Mouse (Mus musculus) CH12F3 (cell line): ENCODE measurements at regions not wholly inside any gene's neighbourhood (a gene's known extent, or its start where the extent isn't known, plus 50 kb on each side); places are given as distances from the start of the nearest gene placed in this dataset.

Source experiments
- in situ Hi-C: fragments of 300-500 bp; cut with MboI; formaldehyde crosslinking; loops from 2 replicates; pipeline ENCODE4 v1.14.3; 2020; ENCODE audit warnings: low sequenced_read_pairs

DNA sequence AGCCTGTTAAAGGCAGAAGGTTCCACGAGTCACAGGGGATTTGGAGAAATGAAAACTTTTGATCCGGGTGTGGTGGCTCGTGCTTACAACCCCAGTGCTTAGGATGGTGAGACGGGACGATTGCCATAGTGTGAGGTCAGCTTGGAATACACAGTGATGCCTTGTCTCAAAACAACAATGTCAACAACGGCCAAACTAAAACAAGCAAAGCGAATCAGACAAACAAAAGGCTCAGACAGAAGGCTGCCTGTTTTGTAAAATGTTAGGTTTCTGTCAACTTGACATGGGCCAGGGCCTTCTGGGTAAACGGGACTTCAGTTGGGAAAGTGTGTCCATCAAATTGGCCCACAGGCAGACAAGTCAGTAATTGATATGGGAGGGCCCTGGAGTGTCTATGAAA, 201.6 kb downstream of the Etnk1 start:
- in situ Hi-C loops = no loop called here

DNA sequence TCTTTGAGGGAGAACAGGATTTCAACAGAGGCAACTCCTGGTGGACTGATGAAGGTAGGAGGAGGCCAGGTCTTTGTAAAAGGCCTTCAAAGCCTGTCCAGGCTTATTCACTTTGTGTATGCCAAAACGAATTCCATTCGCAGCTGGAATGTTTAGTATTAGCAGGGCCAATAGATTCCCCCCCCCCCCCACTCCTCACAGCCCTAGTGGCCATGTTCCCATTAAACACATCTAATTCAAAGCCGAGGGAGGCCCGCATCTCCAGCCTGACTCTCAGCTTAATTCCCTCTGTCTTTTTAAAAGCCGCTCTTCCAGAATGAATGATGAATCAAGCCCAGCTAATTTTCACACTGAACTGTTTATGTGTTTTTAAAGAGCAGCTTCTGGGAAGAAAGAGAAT, 205.5 kb downstream of the Etnk1 start:
- in situ Hi-C loops = no loop called here

DNA sequence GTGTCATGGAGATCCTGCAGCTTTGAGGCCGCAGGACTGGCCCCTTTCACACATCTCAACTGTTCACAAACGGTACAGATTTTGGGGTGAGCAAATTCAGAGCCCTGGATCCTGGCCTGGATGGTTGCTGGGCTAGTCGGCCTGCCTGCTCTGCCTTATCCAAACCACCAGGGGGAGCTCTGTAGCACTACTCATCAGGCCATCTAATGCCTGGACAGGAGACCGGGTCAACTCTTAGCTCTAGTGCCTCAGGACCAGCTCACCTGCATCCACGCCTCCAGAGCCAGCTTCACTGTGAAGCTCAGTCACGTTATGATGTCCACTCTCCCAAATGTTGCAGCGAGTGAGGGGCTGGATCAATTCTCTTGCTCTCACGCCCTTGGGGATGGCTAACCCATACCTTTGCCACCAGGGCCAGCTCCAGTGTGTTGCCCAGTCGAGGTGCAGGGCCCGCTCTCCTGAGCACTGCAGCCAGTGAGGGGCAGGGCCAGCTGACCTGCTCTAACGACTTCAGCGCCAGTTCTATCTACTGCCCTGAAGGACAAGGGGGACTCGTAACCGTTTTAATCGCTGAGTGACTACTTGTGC, 206.8 kb downstream of the Etnk1 start:
- in situ Hi-C loops = no loop called here

DNA sequence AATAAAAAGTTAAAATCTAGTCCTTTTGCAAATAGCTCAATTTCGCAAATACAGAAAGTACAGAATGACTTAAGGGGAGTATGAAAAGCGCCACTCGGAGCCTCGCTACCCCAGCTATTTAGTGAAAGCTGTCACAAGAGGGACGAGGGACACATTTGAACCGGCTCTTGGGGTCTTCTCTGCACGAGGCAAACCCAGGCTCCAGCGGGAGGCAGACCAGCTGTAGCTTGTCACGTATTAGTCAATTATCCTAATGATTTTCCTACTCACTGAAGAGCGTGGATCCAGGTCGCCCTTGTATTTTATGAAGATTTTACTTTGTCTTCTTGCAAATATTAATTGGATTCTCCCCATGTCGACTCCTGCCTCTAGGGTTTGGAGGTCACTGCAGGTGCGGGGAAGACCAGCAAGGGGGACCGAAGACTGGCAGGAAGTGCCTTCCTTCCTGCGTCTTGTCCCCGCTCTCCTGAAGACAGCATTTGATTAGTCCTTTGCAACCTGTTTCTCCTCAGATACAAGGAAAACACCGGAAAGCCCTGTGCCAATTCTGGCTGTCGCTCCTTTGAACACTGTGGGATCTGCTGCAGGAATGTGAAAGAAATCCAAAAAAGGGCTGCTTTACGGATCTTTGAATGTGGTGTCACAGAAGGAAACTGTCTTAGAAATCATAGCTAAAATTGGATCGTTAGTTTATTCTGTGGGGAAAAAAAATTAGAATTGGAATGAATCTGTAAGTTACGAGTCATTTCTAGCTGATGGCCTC, 209.1 kb downstream of the Etnk1 start:
- in situ Hi-C loops = no loop called here

DNA sequence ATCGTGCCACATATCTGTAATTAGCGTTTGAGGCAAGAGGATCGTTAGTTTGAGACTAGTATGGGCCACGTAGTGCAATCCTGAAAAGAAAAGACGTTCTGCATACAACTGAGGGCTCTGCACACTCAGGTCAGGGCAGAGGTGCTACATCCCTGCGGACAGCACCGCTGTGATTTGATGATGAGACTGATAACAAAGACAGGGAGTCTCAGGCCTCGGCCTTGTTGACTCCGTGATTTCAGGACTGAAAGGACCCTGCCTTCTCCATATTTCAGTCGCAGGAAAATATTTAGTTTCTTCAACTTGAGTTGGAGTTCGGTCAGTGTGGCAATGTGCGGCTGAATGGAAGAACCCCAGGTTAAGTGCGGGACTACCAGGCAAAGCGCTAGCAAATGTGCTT, 210.1 kb downstream of the Etnk1 start:
- in situ Hi-C loops = no loop called here

DNA sequence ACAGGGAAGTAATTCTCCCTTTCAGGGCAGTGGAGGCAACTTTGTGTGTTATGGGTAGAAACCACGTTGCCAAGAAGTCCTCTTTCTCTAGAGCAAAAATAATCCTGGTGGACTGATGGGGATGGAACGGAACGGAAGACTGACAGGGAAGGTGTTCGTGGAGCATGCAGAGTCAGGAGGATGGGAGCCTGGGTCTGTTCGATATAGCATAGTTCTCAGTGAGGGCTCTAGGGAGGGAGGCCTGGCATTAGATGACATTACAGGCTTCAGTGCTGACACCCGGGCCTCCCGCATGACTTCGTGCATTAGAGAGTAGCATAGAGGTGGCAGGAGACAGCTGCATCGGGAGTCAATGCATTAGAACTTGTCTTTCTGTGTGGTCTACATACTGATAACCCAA, 211.1 kb downstream of the Etnk1 start:
- in situ Hi-C loops = no loop called here

DNA sequence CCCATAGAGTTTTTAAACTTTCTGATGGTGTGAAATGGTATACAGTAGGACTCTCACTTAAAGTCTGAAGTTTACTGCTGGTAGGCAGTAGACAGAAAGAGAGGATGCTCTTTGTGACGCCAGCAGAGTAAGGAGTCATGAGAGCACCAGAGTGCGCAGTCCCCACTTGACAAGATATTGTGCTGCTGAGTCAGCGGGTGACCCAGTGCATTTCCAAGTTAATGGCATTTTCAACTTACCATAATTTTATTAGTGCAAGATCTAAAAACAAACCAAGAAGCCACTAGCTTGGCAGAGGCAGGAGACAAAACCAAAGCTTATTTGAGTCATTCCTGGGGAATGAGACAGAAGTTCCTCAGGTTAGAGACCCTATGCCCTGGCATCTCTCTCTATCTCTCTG, 213.5 kb downstream of the Etnk1 start:
- in situ Hi-C loops = no loop called here

DNA sequence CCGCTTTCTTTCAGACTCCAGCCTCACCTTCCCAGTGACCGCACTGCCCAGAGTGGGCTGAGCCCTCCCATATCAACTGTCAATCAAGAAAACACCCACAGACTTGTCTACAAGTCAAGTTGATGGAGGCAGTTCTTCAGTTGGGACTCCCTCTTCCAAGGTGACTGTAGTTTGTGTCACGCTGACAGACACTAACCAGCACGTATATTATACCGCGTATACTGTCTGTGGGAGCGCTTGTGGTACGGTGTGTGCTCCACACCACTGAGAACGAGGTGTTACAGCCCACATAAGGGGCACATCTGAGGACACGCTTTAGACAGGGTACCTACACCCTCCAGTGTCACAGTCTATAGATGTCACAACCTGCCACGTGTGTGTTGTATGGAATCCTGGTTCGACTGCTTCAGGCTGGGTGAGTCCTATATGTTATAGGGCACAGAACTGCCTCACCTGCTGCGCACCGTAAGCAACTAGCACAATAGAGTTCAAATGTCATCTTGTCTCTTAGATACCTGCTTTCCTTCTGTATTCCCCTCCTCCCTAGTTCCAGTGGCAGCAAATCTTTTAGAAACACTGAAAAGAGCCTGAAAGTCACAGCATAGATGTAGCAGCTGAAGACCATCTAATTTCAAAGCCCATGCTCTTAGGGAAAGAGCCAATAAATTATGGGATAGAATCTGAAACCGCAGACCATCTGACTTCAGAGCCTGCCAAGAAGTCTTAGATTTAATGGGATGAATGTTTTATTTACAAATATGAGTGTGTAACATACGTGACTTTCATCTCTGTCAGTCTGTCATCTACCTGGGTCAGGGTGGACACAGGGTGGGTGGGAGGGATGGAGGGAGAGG, 219.8 kb downstream of the Etnk1 start:
- in situ Hi-C loops = no loop called here

DNA sequence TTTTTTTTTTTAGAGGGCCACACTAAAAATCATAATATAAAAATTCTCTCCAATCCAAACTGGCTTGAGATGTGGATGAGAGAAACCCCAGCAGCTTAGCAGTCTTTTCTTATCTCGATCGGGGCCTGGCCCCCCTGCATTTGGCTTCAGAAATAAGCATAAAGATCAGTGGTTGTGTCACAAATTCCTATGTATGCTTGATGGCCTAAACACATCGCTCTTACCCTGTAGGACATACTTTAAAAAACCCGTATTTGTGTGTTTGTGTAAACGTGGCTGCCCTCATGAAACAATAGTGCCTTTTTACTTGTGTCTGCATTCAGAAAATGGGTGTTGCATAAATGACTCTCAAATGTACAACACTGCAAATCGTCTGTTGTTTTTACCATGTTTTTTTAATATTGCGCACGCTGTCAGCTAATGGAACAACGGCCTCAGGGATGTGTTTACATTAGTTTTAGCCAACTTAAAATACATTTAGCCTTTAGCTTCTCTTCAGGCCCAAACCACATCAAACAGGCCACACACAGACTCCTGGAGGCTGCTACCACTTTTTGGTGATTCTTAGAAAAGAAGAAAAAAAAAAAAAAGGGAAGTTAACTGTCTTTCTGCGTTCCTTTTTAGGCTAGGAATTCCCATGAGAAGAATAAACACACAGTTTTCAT, 226.7 kb downstream of the Etnk1 start:
- in situ Hi-C loops = no loop called here

DNA sequence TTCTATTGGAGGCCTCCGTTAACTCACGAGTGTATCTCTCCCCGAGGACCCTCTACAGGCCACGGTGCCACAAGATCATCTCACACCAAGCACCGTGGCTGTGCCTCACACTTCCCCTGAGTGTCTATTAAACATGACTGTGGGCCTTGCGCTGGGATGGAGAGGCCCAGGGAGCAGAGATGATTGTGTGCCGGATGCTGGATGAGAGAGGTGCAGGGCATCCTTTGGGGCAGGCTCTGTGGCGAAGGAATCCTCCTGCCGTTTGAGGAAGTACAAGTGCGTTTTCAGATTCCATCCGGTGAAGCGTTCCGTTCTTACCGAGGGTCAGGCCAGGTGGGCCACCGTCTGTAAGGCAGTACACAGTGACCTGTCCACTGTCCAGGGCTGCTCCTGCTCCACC, 227.4 kb downstream of the Etnk1 start:
- in situ Hi-C loops = no loop called here

DNA sequence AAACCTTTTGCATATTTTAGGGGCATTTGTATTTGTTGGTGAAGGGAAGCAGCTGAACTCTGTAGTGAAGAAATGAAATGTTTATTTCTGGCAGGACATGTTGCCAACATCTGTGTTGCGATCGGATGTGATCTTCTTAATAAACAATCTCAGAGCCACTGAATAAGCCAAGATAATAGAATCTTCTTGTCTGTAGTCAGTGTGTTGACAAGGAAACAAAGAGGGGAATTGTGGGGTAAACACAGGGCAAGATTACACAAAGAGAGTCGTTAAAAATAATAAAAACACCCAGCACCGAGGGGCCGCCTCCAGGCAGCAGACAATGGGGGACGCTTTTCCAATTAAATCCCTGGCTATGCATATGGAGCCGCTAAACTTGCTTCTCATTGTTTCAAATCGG, 234.4 kb downstream of the Etnk1 start:
- in situ Hi-C loops = no loop called here

DNA sequence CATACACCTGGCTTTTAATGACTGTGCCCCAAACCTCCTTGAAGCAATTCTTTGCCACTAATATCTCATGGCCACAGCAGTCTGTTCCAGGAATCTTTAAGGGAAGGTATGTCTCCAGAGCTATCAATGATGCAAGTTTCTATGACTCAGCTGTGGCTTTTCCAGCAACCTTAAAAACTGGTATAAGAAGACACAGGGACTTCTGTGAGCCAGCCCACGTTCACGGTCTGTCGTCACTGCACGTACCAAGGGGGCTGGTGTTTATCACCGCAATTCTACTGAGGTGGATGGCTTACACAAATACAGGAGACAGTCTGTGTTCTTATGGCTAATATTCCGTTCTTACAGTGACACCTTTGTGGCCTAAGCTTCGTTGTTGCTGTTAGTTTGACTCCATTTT, 234.9 kb downstream of the Etnk1 start:
- in situ Hi-C loops = no loop called here

DNA sequence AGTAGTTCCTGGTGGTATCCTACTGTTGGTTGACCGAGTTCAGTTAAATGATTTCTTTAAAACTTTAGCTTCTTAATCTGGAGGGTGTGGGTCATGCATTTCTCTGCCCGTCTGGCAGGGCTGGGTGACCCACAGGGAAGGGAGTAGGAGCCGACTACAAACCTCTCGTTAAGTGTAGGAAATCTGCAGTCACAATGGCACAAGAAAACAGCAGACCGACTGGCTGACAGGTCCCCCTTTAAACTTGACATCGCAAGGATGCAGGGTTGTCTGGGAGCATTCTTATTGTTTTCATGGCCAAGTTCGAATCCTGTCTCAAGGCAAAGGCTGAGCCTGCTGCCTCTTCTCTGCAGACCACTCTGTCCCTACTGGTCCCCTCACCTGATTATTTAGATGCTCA, 235.7 kb downstream of the Etnk1 start:
- in situ Hi-C loops = no loop called here

DNA sequence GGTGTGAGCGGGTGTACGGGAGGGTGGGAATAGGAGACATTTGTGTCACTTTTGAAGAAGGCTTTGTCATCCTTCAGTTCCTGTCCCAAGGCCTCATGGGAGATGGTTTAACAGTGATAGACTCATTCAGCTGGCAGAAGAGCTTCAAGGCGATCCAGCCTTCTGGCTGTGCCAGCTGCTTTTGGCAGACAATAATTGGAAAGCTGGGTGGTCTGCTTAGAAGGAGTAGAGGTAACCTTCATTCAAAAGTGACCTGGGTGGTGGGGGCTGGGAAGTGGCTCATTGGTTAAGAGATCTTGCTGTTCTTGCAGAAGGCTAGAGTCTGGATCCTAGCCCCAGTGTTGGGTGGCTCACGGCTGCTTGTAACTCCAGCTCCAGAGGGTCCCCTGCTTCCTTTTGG, 237.5 kb downstream of the Etnk1 start:
- in situ Hi-C loops = no loop called here

DNA sequence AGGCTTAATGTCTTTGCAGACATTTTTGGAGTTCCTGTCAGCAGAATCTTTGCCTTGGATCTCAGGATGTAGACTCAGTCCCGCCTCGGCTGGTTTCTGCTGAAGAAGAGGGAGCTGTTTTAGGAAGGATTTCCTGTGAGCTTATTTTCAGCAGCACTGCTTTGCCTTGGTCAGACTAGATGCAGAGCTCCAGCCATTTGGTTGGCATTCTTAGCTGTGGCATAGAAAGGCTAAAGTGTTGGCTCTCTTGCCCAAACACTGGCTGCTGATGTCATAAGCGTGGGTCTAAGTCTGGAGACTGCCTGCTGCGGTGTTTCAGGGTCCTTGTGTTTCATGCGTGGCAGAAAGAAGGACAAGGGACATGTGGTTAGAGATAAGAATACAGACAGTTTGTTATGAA, 245.0 kb downstream of the Etnk1 start:
- in situ Hi-C loops = no loop called here

DNA sequence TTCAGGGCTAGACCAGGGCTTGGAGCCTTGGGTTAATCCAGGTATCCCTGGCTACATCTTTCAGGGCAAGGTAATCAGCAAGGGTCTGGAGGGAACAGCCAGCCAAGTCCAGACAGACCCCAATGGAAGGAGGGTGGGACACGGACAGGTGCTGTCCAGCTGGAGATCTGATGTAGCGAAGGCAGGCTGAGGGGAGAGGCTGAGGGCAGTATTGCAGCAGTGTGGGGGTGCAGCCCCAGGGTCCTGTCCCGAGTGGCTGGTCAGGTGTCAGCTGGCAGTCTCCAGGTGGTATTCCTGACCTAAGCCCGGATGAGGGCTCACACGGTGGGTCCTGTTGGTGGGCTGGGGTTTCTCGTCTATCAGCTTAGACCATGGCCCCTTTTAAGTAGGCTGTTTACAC, 245.7 kb downstream of the Etnk1 start:
- in situ Hi-C loops = no loop called here

DNA sequence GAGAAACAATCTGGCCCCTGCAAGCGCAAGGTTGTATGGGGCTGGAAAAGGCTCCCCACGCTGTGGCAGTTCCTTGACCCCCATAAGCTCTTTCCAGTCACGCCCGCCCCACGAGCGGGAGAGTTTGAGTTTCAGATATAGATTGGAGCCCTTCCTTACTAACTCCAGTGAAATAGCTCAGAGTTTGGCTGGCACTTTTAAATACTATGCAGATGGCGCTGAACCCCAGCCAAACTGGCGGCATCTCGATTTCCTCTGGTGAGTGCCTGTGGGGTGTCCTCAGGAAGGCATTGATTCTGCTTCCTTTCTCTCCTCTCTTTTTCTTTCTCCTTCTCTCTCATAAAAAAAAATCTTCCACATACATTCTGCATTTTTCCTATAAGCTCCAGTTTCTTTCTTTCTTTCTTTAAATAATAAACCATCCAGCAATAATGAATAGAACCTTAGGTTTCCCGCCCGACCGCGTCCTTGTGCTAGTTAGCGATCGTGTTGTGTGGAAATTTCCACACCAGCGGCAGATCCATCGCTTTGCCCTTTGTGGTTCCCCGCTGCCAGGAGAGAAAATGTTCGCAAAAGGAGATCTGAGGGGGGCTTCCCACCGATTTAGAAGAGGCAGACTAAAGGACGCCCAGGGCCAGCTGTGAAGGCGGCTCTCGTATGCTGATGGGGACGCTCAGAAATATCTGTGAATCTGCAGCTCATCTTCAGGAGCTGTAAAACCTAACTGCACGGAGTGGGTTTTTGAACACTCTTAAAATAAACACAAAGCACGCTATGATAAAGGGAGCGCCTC, 247.8 kb downstream of the Etnk1 start:
- in situ Hi-C loops = no loop called here

DNA sequence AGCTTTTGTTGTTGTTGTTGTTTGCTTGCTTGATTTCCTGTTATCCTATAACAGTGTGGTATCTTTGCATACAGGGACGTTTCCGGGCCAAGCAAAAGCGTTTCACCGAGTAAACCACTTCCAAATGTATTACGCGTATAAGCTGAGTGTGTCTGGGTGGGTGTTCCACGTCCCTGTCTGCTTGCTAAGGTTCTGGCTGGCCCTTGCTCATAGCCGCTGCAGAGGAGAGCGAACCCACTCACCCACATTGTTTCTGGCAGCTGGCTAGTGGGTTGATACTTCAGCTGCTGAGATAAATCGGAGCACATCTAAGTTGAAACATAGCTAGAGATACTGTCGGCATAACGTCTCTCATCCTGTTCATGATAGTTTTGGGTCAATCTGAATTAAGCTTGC, 248.4 kb downstream of the Etnk1 start:
- in situ Hi-C loops = no loop called here

DNA sequence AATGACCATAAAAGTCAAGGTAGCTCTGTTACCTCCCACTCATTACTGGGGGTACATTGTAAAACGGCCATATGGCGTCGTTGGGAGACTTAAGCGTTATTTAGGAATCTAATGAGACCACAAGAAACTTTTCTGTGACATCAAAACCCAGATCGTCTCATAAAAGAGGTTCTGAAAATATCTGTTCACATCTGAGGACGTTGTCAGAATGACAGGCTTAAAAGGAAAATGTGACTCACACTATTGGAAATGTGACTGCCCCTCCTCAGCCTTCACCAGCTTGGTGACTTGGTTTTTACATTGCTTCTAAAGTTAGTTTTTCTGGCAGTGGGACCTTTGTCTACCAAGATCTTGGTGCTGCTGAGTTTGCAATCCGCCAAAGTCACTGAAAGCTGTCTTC, 252.9 kb downstream of the Etnk1 start:
- in situ Hi-C loops = no loop called here

DNA sequence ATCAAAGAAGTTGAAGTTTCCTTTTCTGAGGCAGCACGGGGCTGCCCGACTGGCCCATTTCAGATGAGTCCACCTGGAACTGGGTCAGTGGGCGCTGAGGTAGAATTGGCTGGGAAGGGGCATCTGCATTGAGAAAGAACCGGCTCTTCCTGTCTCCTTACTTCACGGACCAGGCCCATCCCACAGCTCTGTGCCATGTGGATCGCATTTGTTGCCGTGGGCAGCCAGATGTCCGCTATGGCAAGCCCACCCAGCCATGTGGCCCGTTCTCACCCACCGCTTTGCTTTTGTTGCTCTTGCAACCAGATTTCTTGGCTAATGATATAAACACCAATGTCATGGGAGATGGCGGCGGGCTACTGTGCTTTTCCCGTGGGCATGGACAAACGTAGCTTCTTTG, 256.0 kb downstream of the Etnk1 start:
- in situ Hi-C loops = no loop called here
